Mouse (Mus musculus): ENCODE measurements around the gene Ilf2. TPM values are rescaled to one million over a fixed set of nuclear protein-coding genes. Genes with fewer than 3 reads are reported as not detected.

Gene Ilf2
- polyA plus RNA-seq, 1 experiment from 2014 or later, result 224 TPM

DNA sequence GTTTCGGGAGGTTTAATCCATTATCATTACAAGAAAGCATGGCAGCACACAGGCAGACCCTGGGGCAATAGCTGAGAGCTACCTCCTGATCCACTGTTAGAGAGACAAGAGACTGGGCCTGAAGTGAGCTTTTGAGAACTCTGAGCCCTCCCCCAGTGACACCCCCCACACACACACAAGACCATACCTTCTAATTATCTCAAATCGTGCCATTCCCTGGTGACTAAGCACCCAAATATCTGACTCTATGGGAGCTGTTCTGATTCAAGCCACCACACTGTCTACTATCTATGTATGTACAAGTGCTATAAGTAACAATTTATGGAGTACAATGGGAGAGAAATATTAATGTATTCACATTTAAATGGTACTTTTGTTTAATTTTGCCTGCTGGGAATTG lies 35.2 kb upstream of the Ilf2 start:
- 93% methylated on average over 2 of the region's 2 CpGs for WGBS

DNA sequence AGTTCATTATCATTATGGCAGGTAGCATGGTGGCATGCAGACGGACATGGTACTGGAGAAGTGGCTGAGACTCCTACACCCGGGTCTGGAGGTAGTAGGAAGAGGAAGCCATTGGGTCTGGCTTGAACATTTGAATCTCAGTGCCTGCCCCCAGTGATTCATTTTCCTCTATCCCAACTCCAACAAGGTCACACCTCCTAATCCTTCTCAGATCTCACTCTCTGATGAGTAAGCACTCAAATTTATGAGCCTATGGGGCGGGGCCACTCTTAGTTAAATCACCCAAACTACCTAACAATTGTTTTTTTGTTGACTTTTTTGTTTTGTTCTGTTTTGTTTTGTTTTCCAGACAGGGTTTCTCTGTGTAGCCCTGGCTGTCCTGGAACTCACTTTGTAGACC lies 31.9 kb upstream of the Ilf2 start:
- Histone ChIP-seq H3K4me2 (ENCODE audit: low read length) (no peak overlapping the region), H3K4me3 (ENCODE audit: low read length) (no peak overlapping the region), H3K36me3 (ENCODE audit: control insufficient read depth, insufficient read depth, low read length) (no peaks in the 10 kb centered on the region), H3K9ac (ENCODE audit: low read depth, low read length) (no peak overlapping the region), H3K4me1 (ENCODE audit: control insufficient read depth, insufficient read depth, low read depth, low read length) (peaks cover 15% of the 10 kb centered on the region), H3K27me3 (replicated peaks; ENCODE audit: control insufficient read depth, insufficient read depth, low read length) (no peaks in the 10 kb centered on the region), H3K27ac (ENCODE audit: low read depth, low read length) (no peak overlapping the region), H3K9me3 (ENCODE audit: control insufficient read depth, low read length) (no peaks in the 10 kb centered on the region)
- no peak for ATAC-seq
- 95% methylated on average over 3 of the region's 3 CpGs for WGBS

More for the DNA sequence above, 35.2 kb upstream of the Ilf2 start:
- no peaks in the 10 kb centered on the region for H3K9me3 ChIP-seq (ENCODE audit: control insufficient read depth, low read length)
- no peaks in the 10 kb centered on the region for H3K36me3 ChIP-seq (ENCODE audit: control insufficient read depth, insufficient read depth, low read length)
- no peaks in the 10 kb centered on the region for H3K27me3 ChIP-seq (replicated peaks; ENCODE audit: control insufficient read depth, insufficient read depth, low read length)
- no peak overlapping the region for H3K4me3 ChIP-seq (ENCODE audit: low read length)
- no peak for ATAC-seq
- peaks cover 2% of the 10 kb centered on the region for H3K4me1 ChIP-seq (ENCODE audit: control insufficient read depth, insufficient read depth, low read depth, low read length)
- no peak overlapping the region for H3K9ac ChIP-seq (ENCODE audit: low read depth, low read length)
- H3K27ac ChIP-seq (ENCODE audit: low read depth, low read length), result no peak overlapping the region
- H3K4me2 ChIP-seq (ENCODE audit: low read length), result no peak overlapping the region

- peak overlapping the region; percentile 75 for H3K27ac ChIP-seq (ENCODE audit: low read depth, low read length)
- no peaks in the 10 kb centered on the region for H3K27me3 ChIP-seq (replicated peaks; ENCODE audit: control insufficient read depth, insufficient read depth, low read length)
- H3K4me1 ChIP-seq (ENCODE audit: control insufficient read depth, insufficient read depth, low read depth, low read length), result peaks cover 15% of the 10 kb centered on the region
- H3K9ac ChIP-seq (ENCODE audit: low read depth, low read length), result no peak overlapping the region
- no peaks in the 10 kb centered on the region for H3K9me3 ChIP-seq (ENCODE audit: control insufficient read depth, low read length)
- H3K4me2 ChIP-seq (ENCODE audit: low read length), result peak overlapping the region; percentile 65
- H3K4me3 ChIP-seq (ENCODE audit: low read length), result peak overlapping the region; percentile 17; the same call in 1 of the 2 replicates
- no peak for ATAC-seq
- 55% methylated on average over 11 of the region's 11 CpGs for WGBS
- H3K36me3 ChIP-seq (ENCODE audit: control insufficient read depth, insufficient read depth, low read length), result no peaks in the 10 kb centered on the region
These were observed 30.3 kb upstream of the Ilf2 start for GRCm38 (mm10) chr3:90445417-90446200.

GRCm38 (mm10) chr3:90446389-90447122 lies 29.4 kb upstream of the Ilf2 start:
- H3K9ac ChIP-seq (ENCODE audit: low read depth, low read length), result peak overlapping the region; percentile 50
- peak overlapping the region; percentile 80 for H3K27ac ChIP-seq (ENCODE audit: low read depth, low read length)
- WGBS, result under 1% methylated on average over 17 of the region's 17 CpGs

DNA sequence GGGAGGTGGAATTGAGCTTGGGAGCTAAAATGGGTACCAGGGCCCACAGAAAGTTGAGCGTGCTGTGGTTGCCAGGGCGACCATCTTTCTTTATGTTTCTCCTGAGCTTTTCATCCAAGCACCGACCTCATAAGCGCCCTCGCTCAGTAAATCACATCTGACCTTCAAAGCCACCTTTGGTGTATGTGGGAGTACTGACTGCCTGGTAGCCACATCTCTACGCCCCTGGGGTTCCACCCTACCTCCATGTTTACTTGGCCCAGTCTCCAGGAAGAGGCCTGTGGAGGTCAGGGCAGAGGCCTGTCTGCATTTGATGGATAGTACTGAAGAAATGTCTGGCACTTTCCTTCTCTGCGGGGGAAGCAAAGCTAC lies 28.8 kb upstream of the Ilf2 start:
- Histone ChIP-seq H3K36me3 (ENCODE audit: control insufficient read depth, insufficient read depth, low read length) (no peaks in the 10 kb centered on the region), H3K27me3 (replicated peaks; ENCODE audit: control insufficient read depth, insufficient read depth, low read length) (no peaks in the 10 kb centered on the region), H3K4me3 (ENCODE audit: low read length) (peak overlapping the region; percentile 34), H3K27ac (ENCODE audit: low read depth, low read length) (peak overlapping the region; percentile 80), H3K9ac (ENCODE audit: low read depth, low read length) (peak overlapping the region; percentile 50), H3K4me1 (ENCODE audit: control insufficient read depth, insufficient read depth, low read depth, low read length) (peaks cover 15% of the 10 kb centered on the region), H3K9me3 (ENCODE audit: control insufficient read depth, low read length) (no peaks in the 10 kb centered on the region), H3K4me2 (ENCODE audit: low read length) (peak overlapping the region; percentile 65)
- 0 out of 2 replicates have a peak, but pooled peaks have one; percentile 17 for ATAC-seq
- 28% methylated on average over 7 of the region's 7 CpGs for WGBS

More at GRCm38 (mm10) chr3:90446389-90447122, 29.4 kb upstream of the Ilf2 start:
- peak overlapping the region; percentile 65 for H3K4me2 ChIP-seq (ENCODE audit: low read length)
- H3K4me1 ChIP-seq (ENCODE audit: control insufficient read depth, insufficient read depth, low read depth, low read length), result peaks cover 15% of the 10 kb centered on the region
- peak; percentile 95 for ATAC-seq
- no peaks in the 10 kb centered on the region for H3K9me3 ChIP-seq (ENCODE audit: control insufficient read depth, low read length)
- H3K4me3 ChIP-seq (ENCODE audit: low read length), result peak overlapping the region; percentile 34
- H3K27me3 ChIP-seq (replicated peaks; ENCODE audit: control insufficient read depth, insufficient read depth, low read length), result no peaks in the 10 kb centered on the region
- H3K36me3 ChIP-seq (ENCODE audit: control insufficient read depth, insufficient read depth, low read length), result no peaks in the 10 kb centered on the region

- Histone ChIP-seq H3K4me2 (ENCODE audit: low read length) (no peak overlapping the region), H3K4me3 (ENCODE audit: low read length) (no peak overlapping the region), H3K4me1 (ENCODE audit: control insufficient read depth, insufficient read depth, low read depth, low read length) (peaks cover 15% of the 10 kb centered on the region), H3K36me3 (ENCODE audit: control insufficient read depth, insufficient read depth, low read length) (no peaks in the 10 kb centered on the region), H3K9me3 (ENCODE audit: control insufficient read depth, low read length) (no peaks in the 10 kb centered on the region), H3K27me3 (replicated peaks; ENCODE audit: control insufficient read depth, insufficient read depth, low read length) (no peaks in the 10 kb centered on the region), H3K27ac (ENCODE audit: low read depth, low read length) (no peak overlapping the region), H3K9ac (ENCODE audit: low read depth, low read length) (no peak overlapping the region)
- ATAC-seq, result no peak
- WGBS, result 26% methylated on average over 6 of the region's 6 CpGs
These were observed 27.3 kb upstream of the Ilf2 start for GRCm38 (mm10) chr3:90448626-90449025.

- Histone ChIP-seq H3K9ac (ENCODE audit: low read depth, low read length) (no peak overlapping the region; the same call in 1 of the 2 replicates), H3K36me3 (ENCODE audit: control insufficient read depth, insufficient read depth, low read length) (no peaks in the 10 kb centered on the region), H3K9me3 (ENCODE audit: control insufficient read depth, low read length) (no peaks in the 10 kb centered on the region), H3K4me1 (ENCODE audit: control insufficient read depth, insufficient read depth, low read depth, low read length) (peaks cover 11% of the 10 kb centered on the region), H3K4me3 (ENCODE audit: low read length) (no peak overlapping the region), H3K27ac (ENCODE audit: low read depth, low read length) (no peak overlapping the region), H3K27me3 (replicated peaks; ENCODE audit: control insufficient read depth, insufficient read depth, low read length) (no peaks in the 10 kb centered on the region), H3K4me2 (ENCODE audit: low read length) (peak overlapping the region; percentile 16; the same call in 1 of the 2 replicates)
- 44% methylated on average over 9 of the region's 12 CpGs for WGBS
- ATAC-seq, result no peak
These were observed 25.1 kb upstream of the Ilf2 start for GRCm38 (mm10) chr3:90450874-90451273.

DNA sequence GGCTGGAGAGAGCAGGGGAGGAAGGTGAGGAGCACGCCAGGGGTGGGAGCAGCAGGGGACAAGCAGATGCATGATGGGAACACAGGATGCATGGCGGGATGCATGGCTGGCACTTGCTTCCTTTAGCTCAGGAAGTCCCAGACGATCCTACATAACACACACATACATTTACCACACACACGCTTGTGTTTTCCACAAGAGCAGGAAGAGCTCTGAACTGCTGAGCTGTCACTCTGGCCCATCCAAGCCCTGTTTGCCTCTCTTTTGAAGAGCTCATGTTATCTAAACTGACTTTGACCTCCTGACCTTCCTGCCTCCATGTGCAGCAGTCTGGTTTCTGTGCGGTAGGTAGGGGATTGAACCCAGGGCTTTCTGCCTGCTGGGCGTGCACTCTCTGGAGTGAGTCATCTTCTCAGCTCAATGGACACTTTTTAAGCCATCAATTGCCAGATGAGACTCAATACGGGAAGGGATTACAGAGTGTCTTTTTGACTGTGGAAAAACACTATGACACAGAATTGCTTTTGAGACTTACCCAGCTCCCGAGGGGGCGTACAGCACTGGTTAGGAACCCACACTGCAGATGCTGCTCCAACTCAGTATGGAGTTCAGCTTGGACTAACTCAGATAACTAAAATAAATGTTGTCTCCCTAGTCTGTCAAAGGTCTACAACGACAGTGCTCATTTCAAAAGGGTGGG lies 24.4 kb upstream of the Ilf2 start:
- Histone ChIP-seq H3K4me3 (ENCODE audit: low read length) (no peak overlapping the region), H3K9me3 (ENCODE audit: control insufficient read depth, low read length) (no peaks in the 10 kb centered on the region), H3K9ac (ENCODE audit: low read depth, low read length) (no peak overlapping the region), H3K27me3 (replicated peaks; ENCODE audit: control insufficient read depth, insufficient read depth, low read length) (no peaks in the 10 kb centered on the region), H3K27ac (ENCODE audit: low read depth, low read length) (no peak overlapping the region), H3K4me1 (ENCODE audit: control insufficient read depth, insufficient read depth, low read depth, low read length) (peaks cover 6% of the 10 kb centered on the region), H3K4me2 (ENCODE audit: low read length) (no peak overlapping the region; the same call in 1 of the 2 replicates), H3K36me3 (ENCODE audit: control insufficient read depth, insufficient read depth, low read length) (no peaks in the 10 kb centered on the region)
- no peak for ATAC-seq
- WGBS, result 58% methylated on average over 10 of the region's 10 CpGs

GRCm38 (mm10) chr3:90454931-90455330 lies 21.0 kb upstream of the Ilf2 start:
- Histone ChIP-seq H3K4me3 (ENCODE audit: low read length) (no peak overlapping the region), H3K4me1 (ENCODE audit: control insufficient read depth, insufficient read depth, low read depth, low read length) (no peaks in the 10 kb centered on the region), H3K27ac (ENCODE audit: low read depth, low read length) (no peak overlapping the region), H3K9me3 (ENCODE audit: control insufficient read depth, low read length) (no peaks in the 10 kb centered on the region), H3K4me2 (ENCODE audit: low read length) (no peak overlapping the region), H3K36me3 (ENCODE audit: control insufficient read depth, insufficient read depth, low read length) (no peaks in the 10 kb centered on the region), H3K9ac (ENCODE audit: low read depth, low read length) (no peak overlapping the region), H3K27me3 (replicated peaks; ENCODE audit: control insufficient read depth, insufficient read depth, low read length) (no peaks in the 10 kb centered on the region)
- no peak for ATAC-seq
- WGBS, result 87% methylated on average over 14 of the region's 14 CpGs

Measured in hindbrain, embryonic 16.5 days (tissue).